Mouse (Mus musculus) CD4-positive naive resting alpha-beta T cell, adult 76 days (primary cell): Measurements from ENCODE around the gene Hist1h2an. TPM values are rescaled to one million over a fixed set of nuclear protein-coding genes. Genes with fewer than 3 reads are reported as not detected.

Experiments used
- total RNA-seq: library from RNA; stranded (reverse); gene quantifications from one replicate; pipeline ENCODE4 v1.2.4, GENCODE M21; 2023

Hist1h2an gene
- 12.5 TPM for total RNA-seq

DNA sequence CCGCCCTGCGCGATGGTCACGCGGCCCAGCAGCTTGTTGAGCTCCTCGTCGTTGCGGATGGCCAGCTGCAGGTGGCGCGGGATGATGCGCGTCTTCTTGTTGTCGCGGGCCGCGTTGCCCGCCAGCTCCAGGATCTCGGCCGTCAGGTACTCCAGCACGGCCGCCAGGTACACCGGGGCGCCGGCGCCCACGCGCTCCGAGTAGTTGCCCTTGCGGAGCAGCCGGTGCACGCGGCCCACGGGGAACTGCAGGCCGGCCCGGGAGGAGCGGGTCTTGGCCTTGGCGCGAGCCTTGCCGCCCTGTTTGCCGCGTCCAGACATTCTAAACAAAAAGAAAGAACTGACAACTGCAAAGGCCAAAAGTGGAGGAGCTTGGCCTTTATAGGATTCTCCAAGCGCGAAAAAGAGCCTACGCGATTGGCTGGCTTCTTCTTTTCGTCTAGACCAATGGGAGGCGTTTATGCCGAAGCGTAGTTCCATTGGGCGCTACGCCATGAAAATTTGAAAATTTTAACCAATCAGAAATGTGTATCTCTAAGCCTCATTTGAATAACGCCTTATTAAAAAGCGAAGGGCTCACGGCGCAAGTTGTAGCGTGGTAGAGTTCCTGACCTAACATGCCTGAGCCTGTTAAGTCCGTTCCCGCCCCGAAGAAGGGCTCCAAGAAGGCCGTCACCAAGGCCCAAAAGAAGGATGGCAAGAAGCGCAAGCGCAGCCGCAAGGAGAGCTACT, at the start of gene Hist1h2an, which contains the start of gene Hist1h2bp:
Gene Hist1h2an (minus strand): TSS at position 320 of the 731 bp plus-strand sequence.
Gene Hist1h2bp (plus strand): TSS at position 563 of the 731 bp plus-strand sequence.

DNA sequence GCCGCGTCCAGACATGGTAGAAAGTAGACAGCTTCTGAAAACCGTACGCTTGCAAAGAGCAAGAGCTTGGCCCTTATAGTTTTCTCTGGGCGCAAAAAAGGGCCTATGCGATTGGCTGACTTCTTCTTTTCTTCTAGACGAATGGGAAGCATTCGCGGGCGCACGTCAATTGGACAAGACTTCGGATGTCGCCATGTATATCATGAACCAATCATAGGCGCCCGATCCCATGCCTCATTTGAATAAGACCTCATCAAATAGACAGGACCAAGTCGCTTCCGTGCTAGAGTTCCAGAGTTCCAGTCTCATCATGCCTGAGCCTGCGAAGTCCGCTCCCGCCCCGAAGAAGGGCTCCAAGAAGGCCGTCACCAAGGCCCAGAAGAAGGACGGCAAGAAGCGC, 46.4 kb upstream of the Hist1h2an start, which contains the start of the genes Hist1h2ap and Hist1h2br:
Gene Hist1h2ap (minus strand): TSS at position 47 of the 400 bp plus-strand sequence.
Gene Hist1h2br (plus strand): TSS at position 283 of the 400 bp plus-strand sequence.

DNA sequence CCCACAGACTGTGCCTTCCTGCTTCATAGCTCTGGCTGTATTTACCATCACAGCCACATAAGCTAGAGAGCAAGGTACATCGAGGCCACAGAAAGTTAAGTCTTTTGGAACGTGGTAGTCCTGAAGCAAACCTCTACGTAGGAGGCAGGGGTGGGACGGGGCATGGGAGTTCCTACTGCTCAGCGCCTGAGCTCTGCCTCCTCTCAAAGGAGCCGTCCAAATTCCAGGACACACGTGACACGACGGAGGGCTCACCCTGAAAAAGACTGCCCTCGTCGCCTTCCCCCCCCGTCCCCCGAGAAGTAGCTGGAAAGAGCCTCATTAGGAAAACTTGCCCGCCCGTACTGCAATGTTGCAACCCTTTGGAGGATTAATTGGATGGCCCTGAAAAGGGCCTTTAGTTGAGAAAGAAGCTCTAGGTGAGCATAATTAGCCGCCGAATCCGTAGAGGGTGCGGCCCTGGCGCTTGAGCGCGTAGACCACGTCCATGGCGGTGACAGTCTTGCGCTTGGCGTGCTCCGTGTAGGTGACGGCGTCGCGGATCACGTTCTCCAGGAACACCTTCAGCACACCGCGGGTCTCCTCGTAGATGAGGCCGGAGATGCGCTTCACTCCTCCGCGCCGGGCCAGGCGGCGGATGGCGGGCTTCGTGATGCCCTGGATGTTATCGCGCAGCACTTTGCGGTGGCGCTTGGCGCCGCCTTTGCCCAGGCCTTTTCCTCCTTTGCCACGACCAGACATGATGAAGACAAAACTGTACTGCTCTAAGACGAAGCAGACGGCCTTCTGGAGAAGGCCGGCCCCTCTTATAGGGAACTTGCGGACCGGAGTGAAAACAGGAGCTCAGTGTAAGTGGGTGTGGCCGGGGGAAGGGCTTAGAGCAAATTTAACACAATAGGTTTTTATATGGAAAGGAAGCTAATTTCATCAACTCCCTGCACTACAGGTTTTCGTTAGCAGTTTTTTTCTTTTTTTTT, 44.7 kb upstream of the Hist1h2an start, which contains the start of gene Hist1h4n:
Gene Hist1h4n (minus strand): TSS at position 779 of the 977 bp plus-strand sequence.

DNA sequence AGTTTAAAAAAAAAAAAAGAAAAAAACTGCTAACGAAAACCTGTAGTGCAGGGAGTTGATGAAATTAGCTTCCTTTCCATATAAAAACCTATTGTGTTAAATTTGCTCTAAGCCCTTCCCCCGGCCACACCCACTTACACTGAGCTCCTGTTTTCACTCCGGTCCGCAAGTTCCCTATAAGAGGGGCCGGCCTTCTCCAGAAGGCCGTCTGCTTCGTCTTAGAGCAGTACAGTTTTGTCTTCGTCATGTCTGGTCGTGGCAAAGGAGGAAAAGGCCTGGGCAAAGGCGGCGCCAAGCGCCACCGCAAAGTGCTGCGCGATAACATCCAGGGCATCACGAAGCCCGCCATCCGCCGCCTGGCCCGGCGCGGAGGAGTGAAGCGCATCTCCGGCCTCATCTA, 24.5 kb upstream of the Hist1h2an start, which contains the start of gene Hist1h4m:
Gene Hist1h4m (plus strand): TSS at position 208 of the 400 bp plus-strand sequence.

DNA sequence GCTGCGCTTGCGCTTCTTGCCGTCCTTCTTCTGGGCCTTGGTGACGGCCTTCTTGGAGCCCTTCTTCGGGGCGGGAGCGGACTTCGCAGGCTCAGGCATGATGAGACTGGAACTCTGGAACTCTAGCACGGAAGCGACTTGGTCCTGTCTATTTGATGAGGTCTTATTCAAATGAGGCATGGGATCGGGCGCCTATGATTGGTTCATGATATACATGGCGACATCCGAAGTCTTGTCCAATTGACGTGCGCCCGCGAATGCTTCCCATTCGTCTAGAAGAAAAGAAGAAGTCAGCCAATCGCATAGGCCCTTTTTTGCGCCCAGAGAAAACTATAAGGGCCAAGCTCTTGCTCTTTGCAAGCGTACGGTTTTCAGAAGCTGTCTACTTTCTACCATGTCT, 23.1 kb upstream of the Hist1h2an start, which contains the start of the genes Hist1h2bq and Hist1h2ao:
Gene Hist1h2bq (minus strand): TSS at position 125 of the 400 bp plus-strand sequence.
Gene Hist1h2ao (plus strand): TSS at position 393 of the 400 bp plus-strand sequence.

DNA sequence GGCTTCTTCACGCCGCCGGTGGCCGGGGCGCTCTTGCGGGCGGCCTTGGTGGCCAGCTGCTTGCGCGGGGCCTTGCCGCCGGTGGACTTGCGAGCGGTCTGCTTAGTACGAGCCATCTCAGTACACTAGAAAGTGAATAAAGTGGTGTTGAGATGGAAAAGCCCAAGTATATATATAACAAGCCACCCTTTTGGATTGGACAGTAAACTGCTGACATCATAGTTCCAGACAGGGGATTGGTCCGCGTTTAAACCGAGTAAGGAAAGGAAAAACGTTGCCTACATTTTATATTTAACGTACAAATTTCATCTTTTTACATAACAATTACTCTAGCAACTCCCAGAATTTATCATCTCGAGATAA, 3.8 kb downstream of the Hist1h2an start, which contains the start of gene Hist1h3i:
Gene Hist1h3i (minus strand): TSS at position 116 of the 363 bp plus-strand sequence.

DNA sequence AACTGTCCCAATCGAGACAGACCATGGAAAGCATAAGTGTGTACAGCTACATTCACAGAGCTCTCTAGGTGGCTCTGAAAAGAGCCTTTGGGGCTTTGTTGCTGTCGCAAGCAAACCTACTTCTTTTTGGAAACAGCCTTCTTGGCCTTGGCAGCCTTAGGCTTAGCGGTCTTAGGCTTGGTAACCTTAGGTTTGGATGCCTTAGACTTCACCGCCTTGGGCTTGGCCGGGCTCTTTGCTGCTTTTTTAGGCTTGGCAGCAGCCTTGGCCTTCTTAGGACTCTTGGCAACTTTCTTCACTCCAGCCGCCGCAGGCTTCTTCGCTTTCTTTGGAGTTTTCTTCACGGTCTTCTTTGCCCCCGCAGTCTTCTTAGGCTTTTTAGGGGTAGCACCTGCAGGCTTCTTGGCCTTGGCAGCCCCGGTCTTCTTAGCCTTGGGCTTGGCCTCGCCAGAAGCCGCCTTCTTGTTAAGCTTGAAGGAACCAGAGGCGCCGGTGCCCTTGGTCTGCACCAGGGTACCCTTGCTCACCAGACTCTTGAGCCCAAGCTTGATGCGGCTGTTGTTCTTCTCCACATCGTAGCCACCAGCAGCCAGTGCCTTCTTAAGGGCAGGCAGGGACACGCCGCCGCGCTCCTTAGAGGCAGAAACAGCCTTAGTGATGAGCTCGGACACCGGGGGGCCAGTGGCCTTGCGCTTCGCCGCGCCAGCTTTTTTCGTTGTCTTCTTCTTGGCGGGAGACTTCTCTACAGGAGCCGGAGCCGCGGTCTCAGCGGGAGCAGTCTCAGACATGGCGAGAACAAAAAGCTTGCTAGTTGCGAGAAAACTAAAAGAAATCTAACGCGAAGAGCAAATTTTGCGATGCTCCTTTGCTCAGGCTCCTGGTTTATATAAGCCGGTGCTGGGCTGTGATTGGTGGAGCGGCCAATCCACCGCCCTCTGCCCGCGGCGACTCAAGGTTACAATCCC, 7.0 kb downstream of the Hist1h2an start, which contains the start of gene Hist1h1b:
Gene Hist1h1b (minus strand): TSS at position 859 of the 965 bp plus-strand sequence.

DNA sequence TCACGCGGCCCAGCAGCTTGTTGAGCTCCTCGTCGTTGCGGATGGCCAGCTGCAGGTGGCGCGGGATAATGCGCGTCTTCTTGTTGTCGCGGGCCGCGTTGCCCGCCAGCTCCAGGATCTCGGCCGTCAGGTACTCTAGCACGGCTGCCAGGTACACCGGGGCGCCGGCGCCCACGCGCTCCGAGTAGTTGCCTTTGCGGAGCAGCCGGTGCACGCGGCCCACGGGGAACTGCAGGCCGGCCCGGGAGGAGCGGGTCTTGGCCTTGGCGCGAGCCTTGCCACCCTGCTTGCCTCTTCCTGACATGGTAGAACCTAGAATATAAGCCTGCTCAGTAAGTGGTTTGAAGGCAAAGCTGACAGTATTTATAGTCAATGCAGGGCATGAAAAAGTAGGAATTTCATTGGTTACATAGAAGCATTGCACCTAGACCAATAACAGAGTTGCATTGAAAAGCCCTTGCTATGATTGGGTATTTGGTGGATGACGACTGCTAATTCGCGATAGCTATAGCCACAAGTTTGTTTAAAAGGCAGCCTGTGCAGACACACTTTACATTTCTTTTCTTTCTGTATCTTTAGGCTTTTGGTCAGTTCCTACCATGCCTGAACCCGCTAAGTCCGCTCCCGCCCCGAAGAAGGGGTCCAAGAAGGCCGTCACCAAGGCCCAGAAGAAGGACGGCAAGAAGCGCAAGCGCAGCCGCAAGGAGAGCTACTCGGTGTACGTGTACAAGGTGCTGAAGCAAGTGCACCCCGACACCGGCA, 33.3 kb downstream of the Hist1h2an start, which contains the start of the genes Hist1h2ak and Hist1h2bn:
Gene Hist1h2ak (minus strand): TSS at position 304 of the 762 bp plus-strand sequence.
Gene Hist1h2bn (plus strand): TSS at position 600 of the 762 bp plus-strand sequence.

DNA sequence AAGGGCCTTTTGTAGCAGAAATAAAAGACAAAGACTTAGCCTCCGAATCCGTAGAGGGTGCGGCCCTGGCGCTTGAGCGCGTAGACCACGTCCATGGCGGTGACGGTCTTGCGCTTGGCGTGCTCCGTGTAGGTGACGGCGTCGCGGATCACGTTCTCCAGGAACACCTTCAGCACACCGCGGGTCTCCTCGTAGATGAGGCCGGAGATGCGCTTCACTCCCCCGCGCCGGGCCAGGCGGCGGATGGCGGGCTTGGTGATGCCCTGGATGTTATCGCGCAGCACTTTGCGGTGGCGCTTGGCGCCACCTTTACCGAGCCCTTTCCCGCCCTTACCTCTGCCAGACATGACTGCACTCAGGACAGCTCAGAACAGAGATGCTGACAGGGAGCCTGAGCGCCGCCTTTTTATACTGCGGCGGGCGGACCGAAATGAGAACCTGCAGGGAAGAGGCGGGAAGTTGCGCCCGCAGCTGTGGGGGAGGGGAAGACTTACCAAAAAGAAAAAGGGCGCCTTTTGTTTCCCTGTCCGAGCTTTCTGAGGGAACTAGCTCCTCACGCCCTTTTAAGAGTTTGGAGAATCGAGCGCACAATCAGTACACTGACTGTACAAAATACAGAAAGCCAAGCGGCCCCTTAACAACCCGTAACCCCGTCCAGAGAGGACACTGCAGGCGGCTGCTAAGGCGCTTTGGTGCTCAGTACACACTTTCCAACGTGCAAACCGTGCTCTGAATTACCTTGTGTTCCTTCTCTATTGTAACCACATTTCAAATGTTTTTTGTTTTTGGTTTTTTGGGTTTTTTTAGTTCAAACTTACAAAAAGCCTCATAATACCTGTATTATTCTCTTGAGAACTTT, 36.6 kb downstream of the Hist1h2an start, which contains the start of gene Hist1h4k:
Gene Hist1h4k (minus strand): TSS at position 347 of the 859 bp plus-strand sequence.

Other genes with a start within 250 kb of the Hist1h2an start
- not detected for gene Olfr1366, start 244.4 kb downstream of the Hist1h2an start, total RNA-seq
- not detected for gene Olfr1535, start 227.3 kb downstream of the Hist1h2an start, total RNA-seq
- gene Olfr1364, start 205.5 kb downstream of the Hist1h2an start, total RNA-seq, result not detected
- not detected for gene Olfr1362, start 173.2 kb downstream of the Hist1h2an start, total RNA-seq
- not detected for gene Olfr11, start 144.7 kb downstream of the Hist1h2an start, total RNA-seq
- gene Olfr1361, start 123.8 kb downstream of the Hist1h2an start, total RNA-seq, result not detected
- gene Olfr1360, start 109.8 kb downstream of the Hist1h2an start, total RNA-seq, result not detected
- gene Olfr1359, start 89.1 kb downstream of the Hist1h2an start, total RNA-seq, result not detected
- 38.5 TPM for gene Hist1h2bl, start 71.1 kb downstream of the Hist1h2an start, total RNA-seq
- gene Hist1h2ai, start 70.8 kb downstream of the Hist1h2an start, total RNA-seq, result 23.2 TPM
- gene Hist1h3h, start 69.6 kb downstream of the Hist1h2an start, total RNA-seq, result 51.3 TPM
- 9.1 TPM for gene Hist1h2bm, start 65.2 kb downstream of the Hist1h2an start, total RNA-seq
- 8.5 TPM for gene Hist1h4j, start 52.2 kb downstream of the Hist1h2an start, total RNA-seq
- gene Hist1h4k, start 36.7 kb downstream of the Hist1h2an start, total RNA-seq, result 192 TPM
- gene Hist1h2ak, start 33.4 kb downstream of the Hist1h2an start, total RNA-seq, result 29.1 TPM
- gene Hist1h2bn, start 33.1 kb downstream of the Hist1h2an start, total RNA-seq, result 72.0 TPM
- gene Hist1h1b, start 6.6 kb downstream of the Hist1h2an start, total RNA-seq, result 15.4 TPM
- gene Hist1h3i, start 3.8 kb downstream of the Hist1h2an start, total RNA-seq, result 103 TPM
- 14.0 TPM for gene Hist1h2bp, start 243 bp upstream of the Hist1h2an start, total RNA-seq
- gene Hist1h2bq, start 23.0 kb upstream of the Hist1h2an start, total RNA-seq, result 25.5 TPM
- 52.1 TPM for gene Hist1h2ao, start 23.2 kb upstream of the Hist1h2an start, total RNA-seq
- gene Hist1h4m, start 24.5 kb upstream of the Hist1h2an start, total RNA-seq, result 202 TPM
- gene Hist1h4n, start 45.0 kb upstream of the Hist1h2an start, total RNA-seq, result not detected
- gene Hist1h2ap, start 46.3 kb upstream of the Hist1h2an start, total RNA-seq, result 61.1 TPM
- 25.7 TPM for gene Hist1h2br, start 46.5 kb upstream of the Hist1h2an start, total RNA-seq
- 3.5 TPM for gene Zfp184, start 157.9 kb upstream of the Hist1h2an start, total RNA-seq
- gene Pom121l2, start 194.0 kb upstream of the Hist1h2an start, total RNA-seq, result not detected
- 0.53 TPM for gene Prss16, start 222.5 kb upstream of the Hist1h2an start, total RNA-seq
- 27.0 TPM for gene Hist1h2ah, start 248.3 kb upstream of the Hist1h2an start, total RNA-seq
- 29.9 TPM for gene Hist1h2bk, start 248.7 kb upstream of the Hist1h2an start, total RNA-seq